Mouse (Mus musculus) c-Kit-positive CD71-positive TER-119-negative erythroid progenitor cells, embryonic 14.5 days (primary cell): ENCODE results near the gene Ppp1r16b.

Experiments
- DNase-seq: peaks from one replicate; pipeline ENCODE4 v3.0.0-alpha.2; 2013; ENCODE audit warnings: low read depth

Ppp1r16b gene

GRCm38 (mm10) chr2:158668433-158669010 is 3.3 kb downstream of the Ppp1r16b start:
- no peak for DNase-seq

- DNase-seq: no peak
Observed at GRCm38 (mm10) chr2:158669199-158670195, 4.3 kb downstream of the Ppp1r16b start.

- DNase-seq: no peak
Observed at GRCm38 (mm10) chr2:158670571-158670970, 5.4 kb downstream of the Ppp1r16b start.

- DNase-seq: no peak
Observed at GRCm38 (mm10) chr2:158672829-158673228, 7.6 kb downstream of the Ppp1r16b start.

GRCm38 (mm10) chr2:158673493-158673892 is 8.3 kb downstream of the Ppp1r16b start:
- DNase-seq: no peak

GRCm38 (mm10) chr2:158674131-158674530 is 8.9 kb downstream of the Ppp1r16b start:
- DNase-seq: no peak

GRCm38 (mm10) chr2:158674759-158675158 is 9.6 kb downstream of the Ppp1r16b start:
- DNase-seq: no peak

- no peak for DNase-seq
Observed at GRCm38 (mm10) chr2:158675161-158675560, 10.0 kb downstream of the Ppp1r16b start.

GRCm38 (mm10) chr2:158675907-158676533 is 10.8 kb downstream of the Ppp1r16b start:
- no peak for DNase-seq

GRCm38 (mm10) chr2:158677946-158678345 is 12.7 kb downstream of the Ppp1r16b start:
- DNase-seq: no peak

GRCm38 (mm10) chr2:158679091-158679490 is 13.9 kb downstream of the Ppp1r16b start:
- no peak for DNase-seq

- no peak for DNase-seq
Observed at GRCm38 (mm10) chr2:158680357-158680889, 15.2 kb downstream of the Ppp1r16b start.

- no peak for DNase-seq
Observed at GRCm38 (mm10) chr2:158681714-158682113, 16.5 kb downstream of the Ppp1r16b start.

GRCm38 (mm10) chr2:158682344-158683037 is 17.3 kb downstream of the Ppp1r16b start:
- no peak for DNase-seq

- DNase-seq: no peak
Observed at GRCm38 (mm10) chr2:158683038-158683413, 17.8 kb downstream of the Ppp1r16b start.

- no peak for DNase-seq
Observed at GRCm38 (mm10) chr2:158684247-158684843, 19.1 kb downstream of the Ppp1r16b start.

- no peak for DNase-seq
Observed at GRCm38 (mm10) chr2:158684910-158685309, 19.7 kb downstream of the Ppp1r16b start.

- no peak for DNase-seq
Observed at GRCm38 (mm10) chr2:158686394-158686793, 21.2 kb downstream of the Ppp1r16b start.

- DNase-seq: no peak
Observed at GRCm38 (mm10) chr2:158687804-158688241, 22.6 kb downstream of the Ppp1r16b start.

- no peak for DNase-seq
Observed at GRCm38 (mm10) chr2:158689060-158689459, 23.9 kb downstream of the Ppp1r16b start.

- no peak for DNase-seq
Observed at GRCm38 (mm10) chr2:158689640-158690039, 24.4 kb downstream of the Ppp1r16b start.
